Mouse (Mus musculus): ENCODE results near the gene Dync1h1.

- TF ChIP-seq EP300 (IDR thresholded peaks at IDR 0.05; ENCODE audit: low read depth): no peak
- no peak for TF ChIP-seq CTCF (IDR thresholded peaks at IDR 0.05; ENCODE audit: low read depth)
Observed at GRCm38 (mm10) chr12:110555536-110556240, 45.6 kb upstream of the Dync1h1 start.

All from liver, postnatal 0 days (tissue).